Mouse (Mus musculus) embryonic facial prominence, embryonic 15.5 days (tissue): ENCODE data around the gene Pkmyt1. TPM values are rescaled to one million over a fixed set of nuclear protein-coding genes. Genes with fewer than 3 reads are reported as not detected.

Experiments used
- ATAC-seq: fragments of 200-750 bp; cut with Nextera tagmentation; 2 replicates; pipeline ENCODE4 v1.8.0; 2017; ENCODE audit warnings: low read depth, moderate TSS enrichment; ENCODE audit not compliant: insufficient number of reproducible peaks, low FRiP score, low TSS enrichment
- H3K27ac ChIP-seq: fragments of 300-500 bp; sonication (generic); replicated peaks from 2 replicates; pipeline ENCODE4 v1.5.1; 2015; ENCODE audit warnings: mild to moderate bottlenecking, inconsistent platforms
- H3K27me3 ChIP-seq: fragments of 300-500 bp; sonication (generic); 2 replicates; pipeline ENCODE4 v1.6.1; 2015; ENCODE audit warnings: inconsistent platforms
- H3K36me3 ChIP-seq: fragments of 300-500 bp; sonication (generic); 2 replicates; pipeline ENCODE4 v1.6.1; 2015; ENCODE audit warnings: mild to moderate bottlenecking, inconsistent platforms
- H3K4me1 ChIP-seq: fragments of 300-500 bp; sonication (generic); 2 replicates; pipeline ENCODE4 v1.6.1; 2015; ENCODE audit warnings: inconsistent platforms
- H3K4me2 ChIP-seq: fragments of 300-500 bp; sonication (generic); replicated peaks from 2 replicates; pipeline ENCODE4 v1.6.1; 2015; ENCODE audit warnings: mild to moderate bottlenecking, inconsistent platforms
- H3K4me3 ChIP-seq: fragments of 300-500 bp; sonication (generic); replicated peaks from 2 replicates; pipeline ENCODE4 v1.5.1; 2015; ENCODE audit warnings: mild to moderate bottlenecking, inconsistent platforms
- H3K9ac ChIP-seq: fragments of 300-500 bp; sonication (generic); 2 replicates; pipeline ENCODE4 v1.6.1; 2015; ENCODE audit warnings: inconsistent platforms
- H3K9me3 ChIP-seq: fragments of 300-500 bp; sonication (generic); replicated peaks from 2 replicates; pipeline ENCODE4 v1.6.1; 2016; ENCODE audit warnings: inconsistent platforms
- WGBS: fragments of 180-500 bp; shearing (Covaris S2); methylation state at CpG from one replicate; pipeline ENCODE4 v1.1.7; 2015; 5-methylcytosine and 5-hydroxymethylcytosine counted together
- polyA plus RNA-seq: library from polyadenylated mRNA; unstranded; fragments of >200 nt; fragmentation: Nextera tagmentation; extraction: Ambion mirVana; gene quantifications from 2 replicates; pipeline ENCODE4 v1.2.1, GENCODE M21; 2015

The Pkmyt1 gene
- 49.6 and 55.8 TPM in 2 replicates for polyA plus RNA-seq

DNA sequence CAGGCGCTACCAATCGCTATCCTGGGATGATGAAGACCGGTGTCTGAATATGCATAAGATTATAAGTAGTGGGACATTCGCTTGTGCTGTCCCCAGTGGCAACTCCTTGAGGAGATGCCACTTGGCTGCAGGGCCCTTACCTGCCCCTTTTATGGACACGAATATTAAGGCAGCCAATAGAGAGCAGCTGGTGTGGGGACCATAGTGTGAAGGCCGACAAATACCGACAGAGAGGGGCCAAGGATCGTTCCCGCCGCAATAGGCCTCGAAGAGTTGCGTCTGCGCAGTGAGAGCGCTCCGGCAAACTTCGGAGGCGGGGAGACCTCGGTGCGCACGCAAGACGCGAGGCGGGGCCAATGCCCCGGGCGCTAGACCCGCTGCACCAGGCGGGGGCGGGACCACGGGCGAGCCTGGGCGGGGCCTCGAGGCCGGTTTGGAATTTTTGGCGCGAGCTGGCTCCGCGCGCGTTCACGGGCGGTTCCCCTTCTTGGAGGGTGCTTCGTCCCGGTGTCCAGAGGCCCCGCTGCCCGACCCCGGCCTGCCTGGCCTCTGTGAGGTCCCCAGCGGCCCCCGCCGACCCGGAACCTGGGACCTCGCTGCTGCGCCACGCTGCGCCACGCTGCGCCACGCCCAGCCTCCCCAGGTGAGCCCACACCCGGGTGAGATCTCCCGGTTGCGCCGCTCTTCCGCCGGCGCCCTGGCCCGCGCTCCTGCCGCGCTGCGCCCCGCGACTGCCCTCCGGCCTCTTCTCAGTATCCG, at the start of gene Pkmyt1:
TSS of gene Pkmyt1 (plus strand) at position 338 of the 759 bp plus-strand sequence.
- peak within 1 kb of the TSS; percentile 95 for H3K4me3 ChIP-seq
- H3K4me1 ChIP-seq = peaks cover 13% of the 10 kb centered on the region; the same call in 1 of the 2 replicates
- H3K27ac ChIP-seq = peak within 1 kb of the TSS; percentile 71
- under 1% methylated on average over 71 of the region's 73 CpGs for WGBS
- H3K27me3 ChIP-seq = no peaks in the 10 kb centered on the region
- peak; percentile 94 for ATAC-seq
- no peaks in the 10 kb centered on the region for H3K36me3 ChIP-seq
- H3K9me3 ChIP-seq = no peaks in the 10 kb centered on the region
- peak within 1 kb of the TSS; percentile 55 for H3K9ac ChIP-seq
- peak within 1 kb of the TSS; percentile 82 for H3K4me2 ChIP-seq

DNA sequence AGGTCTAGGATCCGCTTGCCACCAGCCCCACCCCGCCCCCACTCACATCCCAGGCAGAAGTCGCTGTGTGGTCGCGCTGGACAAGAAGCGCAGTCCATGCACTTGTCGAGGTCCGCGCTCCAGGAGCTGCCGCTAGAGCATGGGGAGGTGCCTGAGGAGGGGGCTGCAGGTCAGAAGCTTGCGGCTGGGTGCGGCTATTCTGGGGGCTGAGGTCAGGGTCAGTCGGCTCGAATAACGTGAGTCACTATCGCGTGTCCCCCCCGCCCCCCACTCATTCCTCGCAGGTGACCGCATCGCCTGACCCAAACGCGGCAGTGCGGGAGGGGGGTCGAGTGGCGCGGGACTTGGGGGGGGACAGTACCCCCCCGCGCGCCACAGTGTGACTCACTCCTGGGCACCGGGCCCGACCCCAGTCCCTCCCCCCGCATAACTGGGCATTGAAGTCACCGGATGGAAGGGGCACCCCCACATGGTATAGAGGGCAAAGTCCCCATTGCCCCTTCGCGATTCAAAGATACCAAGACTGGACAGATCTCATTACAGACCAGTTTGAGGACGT, 49.6 kb upstream of the Pkmyt1 start:
- H3K4me3 ChIP-seq = peak overlapping the region; percentile 73
- H3K9me3 ChIP-seq = no peaks in the 10 kb centered on the region
- peak overlapping the region; percentile 29; the same call in 1 of the 2 replicates for H3K9ac ChIP-seq
- WGBS = under 1% methylated on average over 37 of the region's 37 CpGs
- H3K36me3 ChIP-seq = no peaks in the 10 kb centered on the region
- peak overlapping the region; percentile 97 for H3K4me2 ChIP-seq
- peaks cover 47% of the 10 kb centered on the region for H3K4me1 ChIP-seq
- peaks cover 34% of the 10 kb centered on the region for H3K27me3 ChIP-seq
- peak overlapping the region; percentile 51 for H3K27ac ChIP-seq
- ATAC-seq = no peak

DNA sequence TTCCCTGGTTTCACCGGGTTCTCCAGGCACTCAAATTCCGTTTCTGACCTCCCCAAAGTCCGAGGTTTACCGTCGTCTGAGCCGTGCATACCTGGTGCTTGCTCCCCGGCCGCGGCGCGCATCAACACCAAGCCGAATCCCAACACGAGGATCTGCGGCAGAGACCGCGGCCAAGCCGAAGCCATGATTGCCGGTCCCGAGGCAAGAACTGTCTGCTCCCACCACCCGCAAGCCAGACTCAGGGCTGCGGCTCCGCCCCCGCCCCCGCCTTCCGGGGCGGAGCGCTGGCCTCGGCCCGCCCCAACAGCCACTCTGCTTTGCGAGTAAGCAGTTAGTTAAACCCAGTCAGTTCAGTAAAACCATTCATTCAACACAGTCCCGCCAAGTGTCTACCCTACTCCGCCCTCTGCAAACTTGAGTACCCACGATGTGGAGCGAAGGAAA, 48.9 kb upstream of the Pkmyt1 start, which contains the start of gene Tnfrsf12a:
TSS of gene Tnfrsf12a (minus strand) at position 233 of the 444 bp plus-strand sequence.
- Histone ChIP-seq H3K36me3 (no peaks in the 10 kb centered on the region), H3K4me3 (peak within 1 kb of the TSS; percentile 73), H3K9me3 (no peaks in the 10 kb centered on the region), H3K4me2 (peak within 1 kb of the TSS; percentile 97), H3K9ac (peak within 1 kb of the TSS; percentile 29; the same call in 1 of the 2 replicates), H3K27me3 (peaks cover 41% of the 10 kb centered on the region), H3K27ac (peak within 1 kb of the TSS; percentile 75), H3K4me1 (peaks cover 47% of the 10 kb centered on the region)
- under 1% methylated on average over 34 of the region's 34 CpGs for WGBS
- peak; percentile 68 for ATAC-seq

DNA sequence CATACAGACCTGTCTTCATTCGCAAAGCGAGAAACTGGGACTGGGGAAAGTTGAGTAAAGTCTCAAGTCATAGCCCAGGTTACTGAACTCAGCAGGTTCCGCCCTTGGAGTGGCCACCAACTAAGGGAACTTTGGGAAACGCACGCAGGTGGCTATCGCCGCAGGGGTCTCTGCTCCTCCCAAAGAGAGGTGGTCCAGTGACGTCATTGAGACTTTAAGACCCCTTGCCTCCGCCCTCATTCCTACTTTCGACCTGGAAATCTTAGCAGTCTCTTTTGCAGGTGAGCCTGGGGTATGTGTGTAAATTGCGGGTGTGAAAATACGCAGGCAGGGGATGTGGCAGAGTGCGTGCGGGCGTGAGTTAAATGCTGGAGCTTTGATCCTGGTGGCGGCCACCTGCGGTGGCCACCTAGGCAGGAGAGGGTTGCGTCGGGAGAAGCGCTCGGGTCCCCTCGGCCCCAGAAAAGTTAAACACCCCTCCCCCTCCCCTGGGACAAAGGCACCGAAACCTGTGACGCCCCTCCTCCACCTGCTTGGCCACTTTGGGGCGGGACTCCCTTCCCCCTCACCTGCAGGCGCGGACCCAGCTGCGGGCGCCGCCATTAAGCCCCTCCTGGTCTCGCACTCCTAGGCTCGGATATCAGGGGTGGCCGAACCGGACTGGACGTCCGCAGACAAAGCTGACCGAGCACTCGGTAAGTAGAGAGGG, 46.9 kb upstream of the Pkmyt1 start, which contains the start of gene Cldn6:
TSS of gene Cldn6 (plus strand) at position 123 of the 709 bp plus-strand sequence.
- peak within 1 kb of the TSS; percentile 28 for H3K4me3 ChIP-seq
- H3K27me3 ChIP-seq = peaks cover 61% of the 10 kb centered on the region
- H3K9ac ChIP-seq = no peak within 1 kb of the TSS; the same call in 1 of the 2 replicates
- no peak for ATAC-seq
- H3K27ac ChIP-seq = no peak within 1 kb of the TSS
- H3K9me3 ChIP-seq = no peaks in the 10 kb centered on the region
- peak within 1 kb of the TSS; percentile 44 for H3K4me2 ChIP-seq
- 2% methylated on average over 38 of the region's 38 CpGs for WGBS
- peaks cover 46% of the 10 kb centered on the region for H3K4me1 ChIP-seq
- H3K36me3 ChIP-seq = no peaks in the 10 kb centered on the region

DNA sequence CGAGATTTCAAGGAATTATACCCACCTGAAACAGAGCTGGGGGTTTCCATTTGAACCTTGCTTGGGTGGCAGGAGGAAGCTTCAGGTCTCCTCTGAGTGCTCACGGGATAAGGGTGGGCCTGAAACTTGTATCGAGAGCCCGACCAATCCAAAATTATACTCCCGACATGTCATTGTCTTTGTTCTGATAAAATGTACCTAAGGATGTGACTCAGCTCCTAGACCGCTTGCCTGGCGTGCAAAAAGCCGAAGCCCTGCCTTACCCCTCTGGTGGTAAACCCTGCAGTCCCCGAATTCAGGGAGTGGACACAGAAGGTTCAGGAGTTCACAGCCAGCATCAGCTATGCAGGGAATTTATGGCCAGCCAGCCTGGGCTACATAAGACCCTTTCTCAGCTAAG, 45.8 kb upstream of the Pkmyt1 start:
- no peaks in the 10 kb centered on the region for H3K36me3 ChIP-seq
- H3K27ac ChIP-seq = no peak overlapping the region
- ATAC-seq = no peak
- H3K9ac ChIP-seq = no peak overlapping the region
- 73% methylated on average over 9 of the region's 9 CpGs for WGBS
- peaks cover 64% of the 10 kb centered on the region for H3K27me3 ChIP-seq
- H3K9me3 ChIP-seq = no peaks in the 10 kb centered on the region
- no peak overlapping the region for H3K4me3 ChIP-seq
- peaks cover 36% of the 10 kb centered on the region for H3K4me1 ChIP-seq
- no peak overlapping the region for H3K4me2 ChIP-seq

DNA sequence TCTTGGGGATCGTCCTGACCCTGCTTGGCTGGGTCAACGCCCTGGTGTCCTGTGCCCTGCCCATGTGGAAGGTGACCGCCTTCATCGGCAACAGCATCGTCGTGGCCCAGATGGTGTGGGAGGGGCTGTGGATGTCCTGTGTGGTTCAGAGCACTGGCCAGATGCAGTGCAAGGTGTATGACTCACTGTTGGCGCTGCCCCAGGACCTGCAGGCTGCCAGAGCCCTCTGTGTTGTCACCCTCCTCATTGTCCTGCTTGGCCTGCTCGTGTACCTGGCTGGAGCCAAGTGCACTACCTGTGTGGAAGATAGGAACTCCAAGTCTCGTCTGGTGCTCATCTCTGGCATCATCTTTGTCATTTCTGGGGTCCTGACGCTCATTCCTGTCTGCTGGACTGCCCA, 45.0 kb upstream of the Pkmyt1 start:
- Histone ChIP-seq H3K27ac (no peak overlapping the region), H3K36me3 (no peaks in the 10 kb centered on the region), H3K9me3 (no peaks in the 10 kb centered on the region), H3K4me1 (peaks cover 28% of the 10 kb centered on the region), H3K9ac (no peak overlapping the region), H3K4me3 (no peak overlapping the region), H3K4me2 (no peak overlapping the region), H3K27me3 (peaks cover 64% of the 10 kb centered on the region)
- 75% methylated on average over 10 of the region's 10 CpGs for WGBS
- no peak for ATAC-seq

DNA sequence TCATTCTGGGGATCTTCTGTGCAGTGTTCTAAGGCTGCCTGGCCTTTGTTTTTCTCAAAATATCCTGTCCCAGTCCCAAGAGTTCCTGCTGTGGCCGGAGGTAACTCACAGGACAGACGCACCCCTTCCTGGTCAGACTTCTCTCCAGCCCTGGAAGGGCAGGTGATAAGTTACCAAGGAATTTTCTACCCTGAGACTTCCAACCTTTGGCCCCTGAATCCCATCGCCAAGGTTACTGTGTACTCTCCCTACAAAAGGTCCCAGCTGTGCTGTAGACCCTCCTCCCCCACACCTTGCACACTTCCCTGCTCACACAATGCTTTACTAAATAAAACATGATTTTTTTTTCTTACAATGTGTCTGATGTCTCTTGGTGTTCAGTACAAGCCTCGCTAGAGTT, 44.0 kb upstream of the Pkmyt1 start:
- no peak overlapping the region for H3K4me3 ChIP-seq
- H3K27me3 ChIP-seq = peaks cover 64% of the 10 kb centered on the region
- no peaks in the 10 kb centered on the region for H3K9me3 ChIP-seq
- no peaks in the 10 kb centered on the region for H3K36me3 ChIP-seq
- WGBS = 57% methylated on average over 4 of the region's 4 CpGs
- no peak for ATAC-seq
- H3K27ac ChIP-seq = no peak overlapping the region
- no peak overlapping the region for H3K4me2 ChIP-seq
- H3K9ac ChIP-seq = no peak overlapping the region
- peaks cover 21% of the 10 kb centered on the region; the same call in 1 of the 2 replicates for H3K4me1 ChIP-seq

DNA sequence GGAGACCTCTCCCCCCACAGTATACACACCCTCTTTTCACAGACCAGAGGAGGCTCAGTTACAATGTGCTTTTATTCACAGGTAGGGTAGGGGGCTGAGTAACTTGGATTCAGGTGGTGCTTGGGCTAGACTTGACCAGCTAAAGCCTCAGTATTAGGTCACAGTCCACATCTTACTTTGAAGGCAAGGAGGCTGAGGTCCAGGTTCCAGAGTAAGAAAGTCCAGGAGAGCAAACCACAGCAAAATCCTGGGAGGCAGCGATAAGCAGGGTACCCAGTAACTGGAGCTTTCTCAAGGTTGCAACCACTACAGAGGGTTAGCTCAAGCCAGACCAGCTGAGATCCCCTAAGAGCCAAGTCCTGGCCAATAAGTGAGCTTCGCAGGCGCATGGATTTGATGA, 43.6 kb upstream of the Pkmyt1 start:
- no peak for ATAC-seq
- Histone ChIP-seq H3K4me3 (peak overlapping the region; percentile 24; the same call in 1 of the 2 replicates), H3K4me1 (peaks cover 19% of the 10 kb centered on the region; the same call in 1 of the 2 replicates), H3K4me2 (no peak overlapping the region), H3K27me3 (peaks cover 64% of the 10 kb centered on the region), H3K36me3 (no peaks in the 10 kb centered on the region), H3K27ac (no peak overlapping the region), H3K9me3 (no peaks in the 10 kb centered on the region), H3K9ac (no peak overlapping the region)
- 69% methylated on average over 3 of the region's 3 CpGs for WGBS

DNA sequence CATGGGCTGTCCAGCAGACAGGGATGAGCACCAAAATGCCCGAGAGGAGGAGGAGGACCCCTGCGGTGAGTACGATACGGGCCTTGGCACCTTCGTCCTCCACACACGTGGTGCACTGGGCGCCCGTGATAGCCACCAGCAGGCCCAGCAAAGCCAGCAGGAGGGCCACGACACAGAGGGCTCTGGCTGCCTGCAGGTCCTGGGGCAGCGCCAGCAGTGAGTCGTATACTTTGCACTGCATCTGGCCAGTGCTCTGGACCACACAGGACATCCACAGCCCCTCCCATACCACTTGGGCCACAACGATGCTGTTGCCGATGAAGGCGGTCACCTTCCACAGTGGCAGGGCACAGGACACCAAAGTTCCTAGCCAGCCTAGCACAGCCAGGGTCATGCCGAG, 42.9 kb upstream of the Pkmyt1 start:
- Histone ChIP-seq H3K27me3 (peaks cover 63% of the 10 kb centered on the region), H3K27ac (no peak overlapping the region), H3K4me3 (peak overlapping the region; percentile 24), H3K4me1 (peaks cover 15% of the 10 kb centered on the region; the same call in 1 of the 2 replicates), H3K9ac (peak overlapping the region; percentile 4; the same call in 1 of the 2 replicates), H3K4me2 (peak overlapping the region; percentile 17; the same call in 1 of the 2 replicates), H3K36me3 (no peaks in the 10 kb centered on the region), H3K9me3 (no peaks in the 10 kb centered on the region)
- peak; percentile 22; the same call in 1 of the 2 replicates for ATAC-seq
- 22% methylated on average over 15 of the region's 15 CpGs for whole genome bisulfite sequencing

DNA sequence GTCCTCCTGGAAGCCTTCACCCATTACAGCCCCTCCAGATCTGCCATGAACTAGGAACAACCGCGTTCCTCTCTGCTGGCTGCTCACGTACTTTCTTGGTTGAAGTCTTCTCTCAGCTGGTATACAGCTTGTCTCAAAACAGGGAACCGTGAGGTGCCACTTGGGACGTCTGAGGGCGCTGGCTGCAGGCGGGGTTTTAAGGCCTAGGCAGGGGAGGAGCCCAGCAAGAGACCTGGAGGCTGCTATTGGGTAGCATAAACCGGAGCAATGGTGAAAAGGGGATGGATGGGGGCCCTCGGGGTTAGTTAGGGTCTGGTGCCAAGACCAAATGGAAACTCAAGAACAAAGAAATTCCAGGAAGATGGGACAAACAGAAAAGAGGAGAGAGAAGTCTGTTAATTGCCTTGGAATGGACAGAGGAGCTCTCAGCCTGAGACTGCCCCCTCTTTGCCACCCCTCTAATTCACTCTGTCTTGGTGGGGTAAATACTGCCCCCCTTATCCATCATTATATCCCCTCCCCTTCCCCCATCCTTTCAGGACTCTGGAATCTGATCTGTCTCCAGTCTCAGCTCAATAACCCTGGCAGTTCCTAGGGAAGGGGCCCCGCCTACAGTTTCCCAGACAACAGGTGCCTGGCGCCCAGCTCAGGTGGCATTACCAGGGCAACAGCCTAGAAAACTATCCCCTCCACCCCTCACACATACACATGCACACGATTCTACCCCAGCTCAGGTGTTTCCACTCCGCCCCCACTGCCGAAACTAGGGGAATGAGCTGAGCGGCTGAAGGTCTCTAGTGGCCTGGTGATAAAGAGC, 42.1 kb upstream of the Pkmyt1 start, which contains the start of gene Cldn9:
TSS of gene Cldn9 (minus strand) at position 171 of the 817 bp plus-strand sequence.
- Histone ChIP-seq H3K4me3 (peak within 1 kb of the TSS; percentile 24), H3K27me3 (peaks cover 55% of the 10 kb centered on the region), H3K36me3 (no peaks in the 10 kb centered on the region), H3K4me1 (peaks cover 15% of the 10 kb centered on the region; the same call in 1 of the 2 replicates), H3K4me2 (peak within 1 kb of the TSS; percentile 17; the same call in 1 of the 2 replicates), H3K9me3 (no peaks in the 10 kb centered on the region), H3K27ac (no peak within 1 kb of the TSS), H3K9ac (peak within 1 kb of the TSS; percentile 4; the same call in 1 of the 2 replicates)
- ATAC-seq = peak; percentile 87
- WGBS = 13% methylated on average over 15 of the region's 15 CpGs
